Mouse (Mus musculus): Measurements from ENCODE around the gene Scn3b. TPM values are rescaled to one million over a fixed set of nuclear protein-coding genes. Genes with fewer than 3 reads are reported as not detected.

The Scn3b gene
- polyA plus RNA-seq, 1 experiment from 2014 or later = 9.1 TPM

DNA sequence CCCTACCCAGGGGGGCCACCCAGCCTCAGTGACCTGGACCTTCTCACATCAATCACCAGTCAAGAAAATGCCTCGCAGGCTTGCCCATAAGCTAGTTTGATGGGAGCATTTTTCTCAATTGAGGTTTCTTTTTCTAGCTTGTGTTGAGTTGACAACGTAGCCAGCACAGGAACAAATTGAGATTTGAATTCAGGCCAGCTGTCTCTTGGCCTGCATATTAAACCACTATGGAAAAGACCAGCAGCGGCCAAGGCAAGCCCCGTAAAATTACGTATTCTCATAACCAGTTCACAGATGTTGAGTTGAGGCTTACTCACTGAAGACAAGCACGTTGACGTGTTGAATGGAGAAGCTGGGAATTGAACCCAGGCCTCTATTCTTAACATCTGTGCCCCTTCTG, 14.0 kb downstream of the Scn3b start:
- ATAC-seq (ENCODE audit: low read depth) = no peak
- no peaks in the 10 kb centered on the region for H3K36me3 ChIP-seq (ENCODE audit: control insufficient read depth, insufficient read depth, low read length)
- no peaks in the 10 kb centered on the region for H3K27me3 ChIP-seq (ENCODE audit: control insufficient read depth, insufficient read depth, low read depth, low read length)
- no peak overlapping the region for H3K27ac ChIP-seq (ENCODE audit: low read length)
- no peak overlapping the region for H3K9ac ChIP-seq (ENCODE audit: low read length)
- H3K9me3 ChIP-seq (ENCODE audit: control insufficient read depth, low read length) = no peaks in the 10 kb centered on the region
- H3K4me3 ChIP-seq (ENCODE audit: low read length) = no peak overlapping the region
- 80% methylated on average over 7 of the region's 7 CpGs for WGBS
- no peak overlapping the region for H3K4me2 ChIP-seq (ENCODE audit: low read depth, low read length)
- H3K4me1 ChIP-seq (replicated peaks; ENCODE audit: control insufficient read depth, insufficient read depth, low read length) = no peaks in the 10 kb centered on the region

DNA sequence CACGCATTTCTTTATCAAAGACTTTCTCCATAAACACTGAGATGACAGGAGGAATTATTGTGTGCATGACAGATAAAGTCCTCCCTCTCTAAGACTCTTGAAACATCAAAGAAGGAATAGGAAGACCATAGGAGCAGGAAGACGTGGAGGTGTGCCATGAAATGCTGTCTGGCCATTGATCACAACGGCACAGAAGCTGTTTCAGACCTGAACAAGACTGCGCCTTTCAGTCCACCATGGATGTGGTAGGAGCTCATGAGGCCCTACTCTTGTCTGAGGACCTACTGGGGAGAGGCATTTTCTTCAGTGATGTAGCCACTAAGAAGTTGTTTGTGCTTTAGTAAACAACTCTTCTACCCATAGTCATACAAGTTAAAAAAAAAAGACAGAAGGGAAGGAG, 23.5 kb downstream of the Scn3b start:
- no peak for ATAC-seq (ENCODE audit: low read depth)
- H3K4me1 ChIP-seq (replicated peaks; ENCODE audit: control insufficient read depth, insufficient read depth, low read length) = no peaks in the 10 kb centered on the region
- H3K27me3 ChIP-seq (ENCODE audit: control insufficient read depth, insufficient read depth, low read depth, low read length) = no peaks in the 10 kb centered on the region
- no peaks in the 10 kb centered on the region for H3K9me3 ChIP-seq (ENCODE audit: control insufficient read depth, low read length)
- H3K4me3 ChIP-seq (ENCODE audit: low read length) = no peak overlapping the region
- H3K4me2 ChIP-seq (ENCODE audit: low read depth, low read length) = no peak overlapping the region
- no peaks in the 10 kb centered on the region for H3K36me3 ChIP-seq (ENCODE audit: control insufficient read depth, insufficient read depth, low read length)
- WGBS = 46% methylated on average over 4 of the region's 4 CpGs
- no peak overlapping the region for H3K27ac ChIP-seq (ENCODE audit: low read length)
- no peak overlapping the region for H3K9ac ChIP-seq (ENCODE audit: low read length)

GRCm38 (mm10) chr9:40293286-40293685, 24.3 kb downstream of the Scn3b start:
- H3K36me3 ChIP-seq (ENCODE audit: control insufficient read depth, insufficient read depth, low read length) = no peaks in the 10 kb centered on the region
- no peaks in the 10 kb centered on the region for H3K9me3 ChIP-seq (ENCODE audit: control insufficient read depth, low read length)
- H3K4me2 ChIP-seq (ENCODE audit: low read depth, low read length) = no peak overlapping the region
- no peaks in the 10 kb centered on the region for H3K4me1 ChIP-seq (replicated peaks; ENCODE audit: control insufficient read depth, insufficient read depth, low read length)
- H3K27ac ChIP-seq (ENCODE audit: low read length) = no peak overlapping the region
- no peak for ATAC-seq (ENCODE audit: low read depth)
- 91% methylated on average over 8 of the region's 8 CpGs for WGBS
- H3K9ac ChIP-seq (ENCODE audit: low read length) = no peak overlapping the region
- no peak overlapping the region for H3K4me3 ChIP-seq (ENCODE audit: low read length)
- H3K27me3 ChIP-seq (ENCODE audit: control insufficient read depth, insufficient read depth, low read depth, low read length) = no peaks in the 10 kb centered on the region

DNA sequence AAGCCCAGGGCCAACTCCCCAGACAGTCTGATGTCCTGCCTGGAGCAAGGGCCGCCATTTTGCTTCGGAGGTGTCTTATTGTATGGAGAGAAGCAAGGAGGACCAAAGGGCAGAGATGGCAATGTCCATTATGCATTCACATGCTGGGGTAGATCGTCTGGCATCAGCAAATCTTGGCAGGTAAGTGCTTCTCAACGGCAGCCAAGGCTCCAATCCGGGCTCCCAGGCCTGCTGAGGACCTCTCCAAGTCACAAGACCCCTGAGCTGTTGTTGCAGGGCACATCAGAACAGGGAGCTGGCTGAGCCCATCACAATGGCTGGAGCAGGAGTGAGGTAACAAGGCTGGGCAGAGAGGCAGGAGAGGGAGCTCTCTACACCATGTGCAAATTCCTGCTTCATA, 24.7 kb downstream of the Scn3b start:
- H3K4me3 ChIP-seq (ENCODE audit: low read length) = no peak overlapping the region
- H3K27ac ChIP-seq (ENCODE audit: low read length) = no peak overlapping the region
- no peaks in the 10 kb centered on the region for H3K9me3 ChIP-seq (ENCODE audit: control insufficient read depth, low read length)
- H3K4me2 ChIP-seq (ENCODE audit: low read depth, low read length) = no peak overlapping the region
- ATAC-seq (ENCODE audit: low read depth) = no peak
- no peaks in the 10 kb centered on the region for H3K27me3 ChIP-seq (ENCODE audit: control insufficient read depth, insufficient read depth, low read depth, low read length)
- no peak overlapping the region for H3K9ac ChIP-seq (ENCODE audit: low read length)
- H3K36me3 ChIP-seq (ENCODE audit: control insufficient read depth, insufficient read depth, low read length) = no peaks in the 10 kb centered on the region
- no peaks in the 10 kb centered on the region for H3K4me1 ChIP-seq (replicated peaks; ENCODE audit: control insufficient read depth, insufficient read depth, low read length)
- WGBS = 90% methylated on average over 5 of the region's 5 CpGs

- Histone ChIP-seq H3K9me3 (ENCODE audit: control insufficient read depth, low read length) (no peaks in the 10 kb centered on the region), H3K36me3 (ENCODE audit: control insufficient read depth, insufficient read depth, low read length) (no peaks in the 10 kb centered on the region), H3K27ac (ENCODE audit: low read length) (no peak overlapping the region), H3K4me1 (replicated peaks; ENCODE audit: control insufficient read depth, insufficient read depth, low read length) (no peaks in the 10 kb centered on the region), H3K9ac (ENCODE audit: low read length) (no peak overlapping the region), H3K4me2 (ENCODE audit: low read depth, low read length) (no peak overlapping the region), H3K27me3 (ENCODE audit: control insufficient read depth, insufficient read depth, low read depth, low read length) (no peaks in the 10 kb centered on the region), H3K4me3 (ENCODE audit: low read length) (no peak overlapping the region)
- ATAC-seq (ENCODE audit: low read depth) = no peak
- 87% methylated on average over 5 of the region's 5 CpGs for whole genome bisulfite sequencing
Observed at GRCm38 (mm10) chr9:40294210-40294609, 25.2 kb downstream of the Scn3b start.

DNA sequence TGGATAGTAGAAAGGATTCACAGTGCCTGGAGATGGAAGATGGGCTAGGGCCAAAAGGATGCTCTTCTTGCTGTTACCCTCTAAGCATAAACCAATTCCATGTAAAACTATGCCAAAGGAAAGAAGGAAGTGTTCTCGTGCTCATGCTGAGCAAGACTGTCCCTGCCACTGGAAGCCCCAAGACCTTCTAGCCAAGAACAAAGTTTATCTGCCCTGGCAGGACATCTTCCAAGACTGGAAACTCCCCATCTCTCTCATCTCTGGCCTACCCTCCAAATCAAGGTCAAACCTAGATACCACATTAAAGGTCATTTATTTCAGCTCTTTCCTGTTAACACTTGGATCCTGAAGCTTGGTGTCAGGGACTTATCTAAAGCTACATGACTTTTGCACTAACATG, 25.8 kb downstream of the Scn3b start:
- no peaks in the 10 kb centered on the region for H3K36me3 ChIP-seq (ENCODE audit: control insufficient read depth, insufficient read depth, low read length)
- no peak overlapping the region for H3K4me3 ChIP-seq (ENCODE audit: low read length)
- 75% methylated on average over 1 of the region's 1 CpGs for WGBS
- H3K27me3 ChIP-seq (ENCODE audit: control insufficient read depth, insufficient read depth, low read depth, low read length) = no peaks in the 10 kb centered on the region
- no peak overlapping the region for H3K9ac ChIP-seq (ENCODE audit: low read length)
- ATAC-seq (ENCODE audit: low read depth) = no peak
- no peaks in the 10 kb centered on the region for H3K4me1 ChIP-seq (replicated peaks; ENCODE audit: control insufficient read depth, insufficient read depth, low read length)
- no peak overlapping the region for H3K4me2 ChIP-seq (ENCODE audit: low read depth, low read length)
- H3K9me3 ChIP-seq (ENCODE audit: control insufficient read depth, low read length) = no peaks in the 10 kb centered on the region
- no peak overlapping the region for H3K27ac ChIP-seq (ENCODE audit: low read length)

GRCm38 (mm10) chr9:40296251-40296650, 27.2 kb downstream of the Scn3b start:
- H3K36me3 ChIP-seq (ENCODE audit: control insufficient read depth, insufficient read depth, low read length) = no peaks in the 10 kb centered on the region
- 85% methylated on average over 5 of the region's 5 CpGs for WGBS

GRCm38 (mm10) chr9:40297969-40298368, 29.0 kb downstream of the Scn3b start:
- no peak for ATAC-seq (ENCODE audit: low read depth)
- H3K9ac ChIP-seq (ENCODE audit: low read length) = no peak overlapping the region
- H3K9me3 ChIP-seq (ENCODE audit: control insufficient read depth, low read length) = no peaks in the 10 kb centered on the region
- H3K27me3 ChIP-seq (ENCODE audit: control insufficient read depth, insufficient read depth, low read depth, low read length) = no peaks in the 10 kb centered on the region
- H3K4me3 ChIP-seq (ENCODE audit: low read length) = no peak overlapping the region
- no peak overlapping the region for H3K4me2 ChIP-seq (ENCODE audit: low read depth, low read length)
- no peak overlapping the region for H3K27ac ChIP-seq (ENCODE audit: low read length)
- no peaks in the 10 kb centered on the region for H3K36me3 ChIP-seq (ENCODE audit: control insufficient read depth, insufficient read depth, low read length)
- H3K4me1 ChIP-seq (replicated peaks; ENCODE audit: control insufficient read depth, insufficient read depth, low read length) = no peaks in the 10 kb centered on the region
- WGBS = 88% methylated on average over 9 of the region's 9 CpGs

More at GRCm38 (mm10) chr9:40296251-40296650, 27.2 kb downstream of the Scn3b start:
- no peaks in the 10 kb centered on the region for H3K27me3 ChIP-seq (ENCODE audit: control insufficient read depth, insufficient read depth, low read depth, low read length)
- H3K4me1 ChIP-seq (replicated peaks; ENCODE audit: control insufficient read depth, insufficient read depth, low read length) = no peaks in the 10 kb centered on the region
- H3K4me3 ChIP-seq (ENCODE audit: low read length) = no peak overlapping the region
- H3K9ac ChIP-seq (ENCODE audit: low read length) = no peak overlapping the region
- H3K9me3 ChIP-seq (ENCODE audit: control insufficient read depth, low read length) = no peaks in the 10 kb centered on the region
- no peak overlapping the region for H3K4me2 ChIP-seq (ENCODE audit: low read depth, low read length)
- no peak overlapping the region for H3K27ac ChIP-seq (ENCODE audit: low read length)
- no peak for ATAC-seq (ENCODE audit: low read depth)

- H3K9ac ChIP-seq (ENCODE audit: low read length) = no peak overlapping the region
- no peak for ATAC-seq (ENCODE audit: low read depth)
- no peak overlapping the region for H3K27ac ChIP-seq (ENCODE audit: low read length)
- H3K27me3 ChIP-seq (ENCODE audit: control insufficient read depth, insufficient read depth, low read depth, low read length) = no peaks in the 10 kb centered on the region
- H3K4me3 ChIP-seq (ENCODE audit: low read length) = no peak overlapping the region
- no peak overlapping the region for H3K4me2 ChIP-seq (ENCODE audit: low read depth, low read length)
- H3K4me1 ChIP-seq (replicated peaks; ENCODE audit: control insufficient read depth, insufficient read depth, low read length) = no peaks in the 10 kb centered on the region
- WGBS = 94% methylated on average over 7 of the region's 7 CpGs
- H3K9me3 ChIP-seq (ENCODE audit: control insufficient read depth, low read length) = no peaks in the 10 kb centered on the region
- no peaks in the 10 kb centered on the region for H3K36me3 ChIP-seq (ENCODE audit: control insufficient read depth, insufficient read depth, low read length)
Observed at GRCm38 (mm10) chr9:40299323-40299722, 30.3 kb downstream of the Scn3b start.

All from lung, embryonic 16.5 days (tissue).